Mouse (Mus musculus) spleen, adult 12 weeks (tissue): ENCODE data around the gene Gm49380.

Source experiments
- DNase-seq: peaks from one replicate; pipeline ENCODE4 v3.0.0; 2022; ENCODE audit warnings: low spot score

The Gm49380 gene

GRCm38 (mm10) chr9:44088877-44089608 is 24.3 kb downstream of the Gm49380 start:
- DNase-seq: no peak

GRCm38 (mm10) chr9:44087761-44088455 is 25.4 kb downstream of the Gm49380 start:
- no peak for DNase-seq

- no peak for DNase-seq
These were observed 26.3 kb downstream of the Gm49380 start for GRCm38 (mm10) chr9:44086960-44087359.

GRCm38 (mm10) chr9:44085741-44086665 is 27.3 kb downstream of the Gm49380 start:
- no peak for DNase-seq

- DNase-seq: no peak
These were observed 28.0 kb downstream of the Gm49380 start for GRCm38 (mm10) chr9:44085276-44085675.

GRCm38 (mm10) chr9:44084659-44085229 is 28.6 kb downstream of the Gm49380 start:
- DNase-seq: peak; percentile 71

- no peak for DNase-seq
These were observed 29.1 kb downstream of the Gm49380 start for GRCm38 (mm10) chr9:44084236-44084635.

GRCm38 (mm10) chr9:44083392-44084121 is 29.7 kb downstream of the Gm49380 start:
- no peak for DNase-seq

GRCm38 (mm10) chr9:44082266-44082665 is 31.0 kb downstream of the Gm49380 start:
- DNase-seq: no peak

GRCm38 (mm10) chr9:44081581-44081980 is 31.7 kb downstream of the Gm49380 start:
- no peak for DNase-seq

- DNase-seq: no peak
These were observed 32.3 kb downstream of the Gm49380 start for GRCm38 (mm10) chr9:44080953-44081352.

GRCm38 (mm10) chr9:44079997-44080780 is 33.1 kb downstream of the Gm49380 start:
- no peak for DNase-seq

- DNase-seq: no peak
These were observed 34.1 kb downstream of the Gm49380 start for GRCm38 (mm10) chr9:44078955-44079756.

GRCm38 (mm10) chr9:44078136-44078797 is 35.0 kb downstream of the Gm49380 start:
- DNase-seq: no peak

- DNase-seq: no peak
These were observed 35.9 kb downstream of the Gm49380 start for GRCm38 (mm10) chr9:44077266-44077910.

GRCm38 (mm10) chr9:44076764-44077120 is 36.6 kb downstream of the Gm49380 start:
- DNase-seq: no peak

- no peak for DNase-seq
These were observed 37.1 kb downstream of the Gm49380 start for GRCm38 (mm10) chr9:44075996-44076763.
